In the genomic region with DNA sequence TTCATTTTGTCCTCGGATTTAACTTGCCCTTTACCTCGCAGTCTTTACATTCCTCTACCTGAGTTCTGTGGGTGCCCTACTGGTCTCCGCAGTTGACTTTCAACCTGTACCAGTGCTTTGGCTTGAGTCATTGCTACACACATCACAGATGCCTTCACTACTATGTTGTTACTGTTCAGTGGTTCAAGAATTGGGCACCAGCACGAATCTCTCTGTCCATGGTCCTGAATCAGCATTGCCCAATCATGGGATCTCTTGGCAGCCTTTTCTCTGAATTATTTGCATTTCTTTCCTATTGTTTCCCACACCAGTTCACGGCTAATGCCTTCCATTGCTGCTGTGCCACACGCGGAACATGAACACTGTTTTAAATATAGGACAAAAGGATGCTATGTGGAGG, we compare ENCODE assay signal across 8 mouse cellular contexts. TPM values are rescaled to one million over a fixed set of nuclear protein-coding genes. Genes with fewer than 3 reads are reported as not detected.
DNase-seq lines count a peak whose midpoint lies in the region; ATAC-seq and TF ChIP-seq lines count a peak whose summit lies in the region.

No protein-coding gene starts in this region.

- no peak overlapping the region for H3K27ac ChIP-seq in heart, postnatal 0 days (ENCODE audit: low read depth)
- no peak overlapping the region for H3K27ac ChIP-seq in heart, embryonic 12.5 days (ENCODE audit: poor library complexity, severe bottlenecking)
- no peak overlapping the region for H3K27ac ChIP-seq in embryonic facial prominence, embryonic 11.5 days (replicated peaks; ENCODE audit: low read depth, low read length)
- H3K27ac ChIP-seq in limb, embryonic 13.5 days: no peak overlapping the region
- no peak overlapping the region for H3K27ac ChIP-seq in intestine, embryonic 16.5 days (ENCODE audit: low read length)

- H3K4me1 ChIP-seq in heart, postnatal 0 days (ENCODE audit: control insufficient read depth, insufficient read depth): no peaks in the 10 kb centered on the region
- no peaks in the 10 kb centered on the region for H3K4me1 ChIP-seq in heart, embryonic 12.5 days (replicated peaks)
- H3K4me1 ChIP-seq in embryonic facial prominence, embryonic 11.5 days (ENCODE audit: control insufficient read depth, insufficient read depth, low read length): no peaks in the 10 kb centered on the region
- H3K4me1 ChIP-seq in limb, embryonic 13.5 days: no peaks in the 10 kb centered on the region
- H3K4me1 ChIP-seq in intestine, embryonic 16.5 days (ENCODE audit: control insufficient read depth, insufficient read depth, low read length): no peaks in the 10 kb centered on the region

- no peak overlapping the region for H3K4me2 ChIP-seq in heart, postnatal 0 days (ENCODE audit: low read depth, low read length)
- H3K4me2 ChIP-seq in heart, embryonic 12.5 days: no peak overlapping the region
- no peak overlapping the region for H3K4me2 ChIP-seq in embryonic facial prominence, embryonic 11.5 days (ENCODE audit: low read depth, low read length)
- H3K4me2 ChIP-seq in limb, embryonic 13.5 days (replicated peaks): no peak overlapping the region
- no peak overlapping the region for H3K4me2 ChIP-seq in intestine, embryonic 16.5 days (ENCODE audit: low read depth, low read length)

- H3K9ac ChIP-seq in heart, postnatal 0 days (replicated peaks; ENCODE audit: low read depth, low read length): no peak overlapping the region
- no peak overlapping the region for H3K9ac ChIP-seq in heart, embryonic 12.5 days
- no peak overlapping the region for H3K9ac ChIP-seq in embryonic facial prominence, embryonic 11.5 days (replicated peaks; ENCODE audit: low read length)
- no peak overlapping the region for H3K9ac ChIP-seq in limb, embryonic 13.5 days
- no peak overlapping the region for H3K9ac ChIP-seq in intestine, embryonic 16.5 days (ENCODE audit: low read depth, low read length)

- H3K4me3 ChIP-seq in heart, postnatal 0 days (ENCODE audit: low read depth, low read length): no peak overlapping the region
- H3K4me3 ChIP-seq in heart, embryonic 12.5 days: no peak overlapping the region
- H3K4me3 ChIP-seq in embryonic facial prominence, embryonic 11.5 days (ENCODE audit: low read depth, low read length): no peak overlapping the region
- H3K4me3 ChIP-seq in limb, embryonic 13.5 days: no peak overlapping the region
- no peak overlapping the region for H3K4me3 ChIP-seq in intestine, embryonic 16.5 days (ENCODE audit: low read length)

- DNase-seq in heart, postnatal 0 days (ENCODE audit: low spot score): peak; percentile 46
- DNase-seq in MEL-GATA-1-ER (ENCODE audit: extremely low read depth, low read depth): peak; percentile 29
- DNase-seq in embryonic facial prominence, embryonic 11.5 days (ENCODE audit: low spot score): peak; percentile 90
- DNase-seq in retina, embryonic 14.5 days (ENCODE audit: low spot score): peak; percentile 80
- no peak for DNase-seq in gastrocnemius, adult 18-20 months (ENCODE audit: low spot score)

- ATAC-seq in heart, postnatal 0 days (ENCODE audit: insufficient read depth, low read depth): no peak
- ATAC-seq in heart, embryonic 12.5 days (ENCODE audit: insufficient number of reproducible peaks, low FRiP score): no peak
- no peak for ATAC-seq in embryonic facial prominence, embryonic 11.5 days (replicated peaks; ENCODE audit: insufficient number of reproducible peaks, low FRiP score, low TSS enrichment, low read depth)
- peak; percentile 79 for ATAC-seq in limb, embryonic 13.5 days (ENCODE audit: low FRiP score, low read depth)
- no peak for ATAC-seq in intestine, embryonic 16.5 days

- 31% methylated on average over 7 of the region's 7 CpGs for WGBS in heart, postnatal 0 days
- WGBS in heart, embryonic 12.5 days: 47% methylated on average over 7 of the region's 7 CpGs
- whole genome bisulfite sequencing in embryonic facial prominence, embryonic 11.5 days: 50% methylated on average over 7 of the region's 7 CpGs
- 45% methylated on average over 7 of the region's 7 CpGs for WGBS in limb, embryonic 13.5 days
- 40% methylated on average over 7 of the region's 7 CpGs for WGBS in intestine, embryonic 16.5 days

- no peaks in the 10 kb centered on the region for H3K36me3 ChIP-seq in heart, postnatal 0 days (replicated peaks; ENCODE audit: control insufficient read depth, insufficient read depth, low read length)
- no peaks in the 10 kb centered on the region for H3K36me3 ChIP-seq in heart, embryonic 12.5 days
- no peaks in the 10 kb centered on the region for H3K36me3 ChIP-seq in embryonic facial prominence, embryonic 11.5 days (replicated peaks; ENCODE audit: control insufficient read depth, insufficient read depth, low read depth, low read length)
- H3K36me3 ChIP-seq in limb, embryonic 13.5 days: no peaks in the 10 kb centered on the region
- H3K36me3 ChIP-seq in intestine, embryonic 16.5 days (ENCODE audit: control insufficient read depth, insufficient read depth, low read length): no peaks in the 10 kb centered on the region

- H3K27me3 ChIP-seq in heart, postnatal 0 days (ENCODE audit: control insufficient read depth, insufficient read depth, low read length): no peaks in the 10 kb centered on the region
- H3K27me3 ChIP-seq in heart, embryonic 12.5 days (replicated peaks): no peaks in the 10 kb centered on the region
- no peaks in the 10 kb centered on the region for H3K27me3 ChIP-seq in embryonic facial prominence, embryonic 11.5 days (ENCODE audit: control insufficient read depth, insufficient read depth, low read length)
- H3K27me3 ChIP-seq in limb, embryonic 13.5 days: no peaks in the 10 kb centered on the region
- no peaks in the 10 kb centered on the region for H3K27me3 ChIP-seq in intestine, embryonic 16.5 days (replicated peaks; ENCODE audit: control insufficient read depth, insufficient read depth, low read length)

- no peak for TF ChIP-seq CTCF in heart, postnatal 0 days (IDR thresholded peaks at IDR 0.05; ENCODE audit: low read depth)

- H3K9me3 ChIP-seq in heart, postnatal 0 days (replicated peaks; ENCODE audit: control insufficient read depth, low read length): 0 out of 2 replicates have a peak, but pooled peaks cover 16% of the 10 kb centered on the region
- H3K9me3 ChIP-seq in heart, embryonic 12.5 days (replicated peaks): peaks cover 8% of the 10 kb centered on the region
- H3K9me3 ChIP-seq in embryonic facial prominence, embryonic 11.5 days (replicated peaks; ENCODE audit: control insufficient read depth, low read length): no peaks in the 10 kb centered on the region
- H3K9me3 ChIP-seq in limb, embryonic 13.5 days: peaks cover 17% of the 10 kb centered on the region; the same call in 1 of the 2 replicates
- no peaks in the 10 kb centered on the region for H3K9me3 ChIP-seq in intestine, embryonic 16.5 days (ENCODE audit: control insufficient read depth, low read length)

- no peak for TF ChIP-seq EP300 in heart, postnatal 0 days (IDR thresholded peaks at IDR 0.05; ENCODE audit: low read depth)

RNA-seq across cellular contexts. Expression of a gene that starts 30.8 kb away (rescaled TPM):
- total RNA-seq in heart, postnatal 0 days (2014; rRNA removed; ENCODE audit: low replicate concordance): 8.5 and 22.6 TPM in 2 replicates
- 5.7 and 6.8 TPM in 2 replicates for polyA plus RNA-seq in heart, postnatal 0 days (2015; fragmentation: Nextera tagmentation; extraction: Ambion mirVana)
- 21.9 and 23.0 TPM in 2 replicates for polyA plus RNA-seq in heart, embryonic 12.5 days (2016; fragmentation: Nextera tagmentation; extraction: Ambion mirVana)
- 28.0 and 31.8 TPM in 2 replicates for polyA plus RNA-seq in embryonic facial prominence, embryonic 11.5 days (2014; fragmentation: Nextera tagmentation; extraction: Ambion mirVana)
- 19.9 and 20.1 TPM in 2 replicates for polyA plus RNA-seq in limb, embryonic 13.5 days (2015; fragmentation: Nextera tagmentation; extraction: Ambion mirVana)
- 10.6 and 11.3 TPM in 2 replicates for polyA plus RNA-seq in intestine, embryonic 16.5 days (2015; fragmentation: Nextera tagmentation; extraction: Ambion mirVana)
- total RNA-seq in gastrocnemius, adult 18-20 months (2021): 1 to 10 TPM; 2.2 to 4.3 TPM
